Mouse (Mus musculus) central nervous system, embryonic 18 days (tissue): Measurements from ENCODE around the gene 2210017I01Rik. TPM values are rescaled to one million over a fixed set of nuclear protein-coding genes. Genes with fewer than 3 reads are reported as not detected.

Experiments
- polyA plus RNA-seq: library from polyadenylated mRNA; depleted of rRNA; stranded (reverse); fragments of >200 nt; gene quantifications from 2 replicates; pipeline ENCODE4 v1.2.3, GENCODE M21; 2012; rRNA removed

2210017I01Rik gene
- polyA plus RNA-seq = not detected in 2 replicates

GRCm38 (mm10) chr3:92607392-92607791 is at the start of gene 2210017I01Rik:
TSS of gene 2210017I01Rik (minus strand) at chr3:92607492.

GRCm38 (mm10) chr3:92656826-92657225 is 49.5 kb upstream of the 2210017I01Rik start, which contains the start of gene Lce1b:
TSS of gene Lce1b (minus strand) at chr3:92656926.

GRCm38 (mm10) chr3:92648207-92648606 is 40.9 kb upstream of the 2210017I01Rik start, which contains the start of gene Lce1a1:
TSS of gene Lce1a1 (minus strand) at chr3:92648307.

GRCm38 (mm10) chr3:92621560-92621959 is 14.3 kb upstream of the 2210017I01Rik start, which contains the start of gene Lce6a:
TSS of gene Lce6a (minus strand) at chr3:92621660.

GRCm38 (mm10) chr3:92588858-92589257 is 18.4 kb downstream of the 2210017I01Rik start, which contains the start of gene Smcp:
TSS of gene Smcp (minus strand) at chr3:92588997.

GRCm38 (mm10) chr3:92573449-92574041 is 33.7 kb downstream of the 2210017I01Rik start, which contains the start of gene Ivl:
TSS of gene Ivl (minus strand) at chr3:92573735.

Other genes starting within 250 kb of the 2210017I01Rik start
- gene Sprr2f, start 242.3 kb downstream of the 2210017I01Rik start, polyA plus RNA-seq = not detected in 2 replicates
- 0.88 TPM in 1 of 2 replicates, not detected in the other for gene Sprr2h, start 221.8 kb downstream of the 2210017I01Rik start, polyA plus RNA-seq
- gene Sprr2i, start 199.5 kb downstream of the 2210017I01Rik start, polyA plus RNA-seq = 0.30 TPM in 1 of 2 replicates, not detected in the other
- not detected in 2 replicates for gene Sprr2j-ps, start 189.4 kb downstream of the 2210017I01Rik start, polyA plus RNA-seq
- gene Gm9774, start 178.1 kb downstream of the 2210017I01Rik start, polyA plus RNA-seq = 3.7 and 6.2 TPM in 2 replicates
- not detected in 2 replicates for gene Sprr2k, start 174.9 kb downstream of the 2210017I01Rik start, polyA plus RNA-seq
- gene Sprr1b, start 168.7 kb downstream of the 2210017I01Rik start, polyA plus RNA-seq = not detected in 2 replicates
- gene Sprr3, start 148.8 kb downstream of the 2210017I01Rik start, polyA plus RNA-seq = not detected in 2 replicates
- gene Sprr1a, start 121.6 kb downstream of the 2210017I01Rik start, polyA plus RNA-seq = 0.07 and 0.25 TPM in 2 replicates
- gene Sprr4, start 107.0 kb downstream of the 2210017I01Rik start, polyA plus RNA-seq = not detected in 2 replicates
- not detected in 2 replicates for gene 2310046K23Rik, start 73.0 kb downstream of the 2210017I01Rik start, polyA plus RNA-seq
- not detected in 2 replicates for gene Ivl, start 33.8 kb downstream of the 2210017I01Rik start, polyA plus RNA-seq
- gene Smcp, start 18.5 kb downstream of the 2210017I01Rik start, polyA plus RNA-seq = not detected in 2 replicates
- not detected in 2 replicates for gene Lce6a, start 14.2 kb upstream of the 2210017I01Rik start, polyA plus RNA-seq
- not detected in 2 replicates for gene Lce1a1, start 40.8 kb upstream of the 2210017I01Rik start, polyA plus RNA-seq
- not detected in 2 replicates for gene Lce1b, start 49.4 kb upstream of the 2210017I01Rik start, polyA plus RNA-seq
- not detected in 2 replicates for gene Lce1a2, start 62.8 kb upstream of the 2210017I01Rik start, polyA plus RNA-seq
- gene Lce1c, start 71.8 kb upstream of the 2210017I01Rik start, polyA plus RNA-seq = not detected in 2 replicates
- not detected in 2 replicates for gene Lce1d, start 79.7 kb upstream of the 2210017I01Rik start, polyA plus RNA-seq
- not detected in 2 replicates for gene Lce1e, start 101.6 kb upstream of the 2210017I01Rik start, polyA plus RNA-seq
- not detected in 2 replicates for gene Lce1f, start 112.9 kb upstream of the 2210017I01Rik start, polyA plus RNA-seq
- gene Gm38119, start 131.6 kb upstream of the 2210017I01Rik start, polyA plus RNA-seq = not detected in 2 replicates
- not detected in 2 replicates for gene Lce1g, start 144.8 kb upstream of the 2210017I01Rik start, polyA plus RNA-seq
- not detected in 2 replicates for gene Lce1h, start 157.6 kb upstream of the 2210017I01Rik start, polyA plus RNA-seq
- not detected in 2 replicates for gene Lce1i, start 171.4 kb upstream of the 2210017I01Rik start, polyA plus RNA-seq
- not detected in 2 replicates for gene Lce1j, start 183.0 kb upstream of the 2210017I01Rik start, polyA plus RNA-seq
- gene Lce1k, start 200.4 kb upstream of the 2210017I01Rik start, polyA plus RNA-seq = not detected in 2 replicates
- not detected in 2 replicates for gene Kprp, start 219.8 kb upstream of the 2210017I01Rik start, polyA plus RNA-seq
- gene Lce1l, start 243.8 kb upstream of the 2210017I01Rik start, polyA plus RNA-seq = not detected in 2 replicates